Mouse (Mus musculus) heart, postnatal 0 days (tissue): ENCODE results near the gene Fam166b. TPM values are rescaled to one million over a fixed set of nuclear protein-coding genes. Genes with fewer than 3 reads are reported as not detected.

Source experiments
- ATAC-seq: fragments of 200-750 bp; cut with Nextera tagmentation; 2 replicates; pipeline ENCODE4 v1.8.0; 2017; ENCODE audit warnings: low read depth, moderate number of reproducible peaks, moderate library complexity; ENCODE audit not compliant: insufficient read depth
- DNase-seq: peaks from one replicate; pipeline ENCODE4 v3.0.0-alpha.2; 2016; ENCODE audit warnings: low spot score
- H3K27ac ChIP-seq: fragments of 300-500 bp; sonication (generic); 2 replicates; pipeline ENCODE4 v1.5.1; 2014; ENCODE audit warnings: low read depth, mild to moderate bottlenecking
- H3K27me3 ChIP-seq: fragments of 300-500 bp; sonication (generic); 2 replicates; pipeline ENCODE4 v1.6.1; 2014; ENCODE audit warnings: low read length, mixed read lengths; ENCODE audit not compliant: control insufficient read depth, insufficient read depth
- H3K36me3 ChIP-seq: fragments of 300-500 bp; sonication (generic); replicated peaks from 2 replicates; pipeline ENCODE4 v1.6.1; 2014; ENCODE audit warnings: low read length, mixed read lengths; ENCODE audit not compliant: control insufficient read depth, insufficient read depth
- H3K4me1 ChIP-seq: fragments of 300-500 bp; sonication (generic); 2 replicates; pipeline ENCODE4 v1.6.1; 2014; ENCODE audit warnings: antibody characterized with exemption; ENCODE audit not compliant: control insufficient read depth, insufficient read depth
- H3K4me2 ChIP-seq: fragments of 300-500 bp; sonication (generic); 2 replicates; pipeline ENCODE4 v1.6.1; 2014; ENCODE audit warnings: low read depth, mild to moderate bottlenecking, low read length, moderate library complexity
- H3K4me3 ChIP-seq: fragments of 300-500 bp; sonication (generic); 2 replicates; pipeline ENCODE4 v1.5.1; 2014; ENCODE audit warnings: low read depth, low read length
- H3K9ac ChIP-seq: fragments of 300-500 bp; sonication (generic); replicated peaks from 2 replicates; pipeline ENCODE4 v1.6.1; 2014; ENCODE audit warnings: low read depth, low read length, mixed read lengths
- H3K9me3 ChIP-seq: fragments of 300-500 bp; sonication (generic); replicated peaks from 2 replicates; pipeline ENCODE4 v1.6.1; 2016; ENCODE audit warnings: low read length; ENCODE audit not compliant: control insufficient read depth
- CTCF ChIP-seq: IDR thresholded peaks from 2 replicates; pipeline ENCODE4 v1.5.1; 2016; ENCODE audit warnings: antibody characterized with exemption, control low read depth, low read depth
- EP300 ChIP-seq: IDR thresholded peaks from 2 replicates; pipeline ENCODE4 v1.6.1; 2016; ENCODE audit warnings: antibody characterized with exemption, low read depth
- WGBS: fragments of 180-500 bp; shearing (Covaris S2); extraction: QIAGEN DNeasy Blood & Tissue Kit; methylation state at CpG from one replicate; pipeline ENCODE4 v1.1.7; 2014; 5-methylcytosine and 5-hydroxymethylcytosine counted together
- polyA plus RNA-seq: library from polyadenylated mRNA; unstranded; fragments of >200 nt; fragmentation: Nextera tagmentation; extraction: Ambion mirVana; gene quantifications from 2 replicates; pipeline ENCODE4 v1.2.1, GENCODE M21; 2015
- total RNA-seq: library from RNA; depleted of rRNA; stranded (reverse); fragments of >200 nt; gene quantifications from 2 replicates; pipeline ENCODE4 v1.2.3, GENCODE M21; 2014; ENCODE audit warnings: low replicate concordance

Fam166b gene
- total and polyA plus RNA-seq, 2 experiments from 2014 or later = 0.14 TPM; not detected in 1

DNA sequence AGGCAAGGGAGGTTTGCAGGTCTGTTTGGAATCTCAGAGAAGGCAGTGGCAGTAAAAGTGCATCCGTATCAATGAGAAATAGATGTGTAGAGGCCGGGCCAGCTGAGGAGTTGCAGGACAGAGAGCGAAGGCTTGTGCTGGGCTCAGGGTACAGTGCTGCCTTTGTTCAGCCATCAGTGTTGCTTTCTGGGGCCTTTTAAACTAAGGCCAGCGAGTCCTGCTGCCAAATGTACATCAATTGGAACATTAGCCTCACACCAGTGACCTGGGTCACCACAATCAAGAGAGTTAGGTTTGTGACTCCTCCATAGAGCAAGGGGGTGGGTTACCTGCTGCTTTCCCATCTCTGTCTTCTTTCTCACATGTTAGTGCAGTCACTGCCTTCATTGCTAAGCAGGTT, 30.9 kb downstream of the Fam166b start:
- Histone ChIP-seq H3K9ac (no peak overlapping the region), H3K4me3 (no peak overlapping the region), H3K9me3 (no peaks in the 10 kb centered on the region), H3K27ac (peak overlapping the region; percentile 99), H3K4me2 (no peak overlapping the region), H3K4me1 (peaks cover 71% of the 10 kb centered on the region), H3K27me3 (no peaks in the 10 kb centered on the region), H3K36me3 (no peaks in the 10 kb centered on the region)
- WGBS = 80% methylated on average over 4 of the region's 4 CpGs
- ATAC-seq (no peak), DNase-seq (no peak)
- TF ChIP-seq CTCF (no peak), EP300 (no peak; the same call in 1 of the 2 replicates)

- Histone ChIP-seq H3K27ac (no peak overlapping the region; the same call in 1 of the 2 replicates), H3K27me3 (no peaks in the 10 kb centered on the region)
Measured at GRCm38 (mm10) chr4:43396381-43396780, 32.6 kb downstream of the Fam166b start.

GRCm38 (mm10) chr4:43395836-43396235, 33.1 kb downstream of the Fam166b start:
- peaks cover 56% of the 10 kb centered on the region for H3K4me1 ChIP-seq
- TF ChIP-seq EP300 = no peak
- no peak for TF ChIP-seq CTCF

More at GRCm38 (mm10) chr4:43396381-43396780, 32.6 kb downstream of the Fam166b start:
- ATAC-seq = no peak
- H3K9me3 ChIP-seq = no peaks in the 10 kb centered on the region
- no peak overlapping the region for H3K4me2 ChIP-seq
- DNase-seq = no peak
- 84% methylated on average over 5 of the region's 5 CpGs for WGBS
- no peak overlapping the region for H3K4me3 ChIP-seq
- TF ChIP-seq CTCF (no peak), EP300 (no peak)
- H3K9ac ChIP-seq = no peak overlapping the region
- no peaks in the 10 kb centered on the region for H3K36me3 ChIP-seq
- peaks cover 59% of the 10 kb centered on the region for H3K4me1 ChIP-seq

GRCm38 (mm10) chr4:43395147-43395546, 33.8 kb downstream of the Fam166b start:
- Histone ChIP-seq H3K9ac (peak overlapping the region; percentile 17; the same call in 1 of the 2 replicates), H3K4me3 (no peak overlapping the region), H3K9me3 (no peaks in the 10 kb centered on the region), H3K27ac (peak overlapping the region; percentile 92), H3K36me3 (no peaks in the 10 kb centered on the region), H3K4me2 (peak overlapping the region; percentile 20), H3K4me1 (peaks cover 51% of the 10 kb centered on the region), H3K27me3 (no peaks in the 10 kb centered on the region)
- no peak for ATAC-seq
- DNase-seq = no peak
- TF ChIP-seq CTCF = no peak
- no peak for TF ChIP-seq EP300
- 63% methylated on average over 5 of the region's 5 CpGs for WGBS

More at GRCm38 (mm10) chr4:43395836-43396235, 33.1 kb downstream of the Fam166b start:
- H3K4me3 ChIP-seq = no peak overlapping the region
- DNase-seq = no peak
- WGBS = 75% methylated on average over 9 of the region's 9 CpGs
- no peak for ATAC-seq
- H3K27me3 ChIP-seq = no peaks in the 10 kb centered on the region
- H3K9ac ChIP-seq = no peak overlapping the region
- no peak overlapping the region for H3K4me2 ChIP-seq
- peak overlapping the region; percentile 92 for H3K27ac ChIP-seq
- H3K36me3 ChIP-seq = no peaks in the 10 kb centered on the region
- no peaks in the 10 kb centered on the region for H3K9me3 ChIP-seq

- TF ChIP-seq EP300 (peak; percentile 99), CTCF (no peak)
- H3K4me2 ChIP-seq = peak overlapping the region; percentile 20
Measured at GRCm38 (mm10) chr4:43394345-43394891, 34.5 kb downstream of the Fam166b start.

More at GRCm38 (mm10) chr4:43394345-43394891, 34.5 kb downstream of the Fam166b start:
- Histone ChIP-seq H3K9me3 (no peaks in the 10 kb centered on the region), H3K27ac (peak overlapping the region; percentile 92), H3K27me3 (no peaks in the 10 kb centered on the region), H3K36me3 (no peaks in the 10 kb centered on the region), H3K4me1 (peaks cover 51% of the 10 kb centered on the region), H3K4me3 (no peak overlapping the region), H3K9ac (peak overlapping the region; percentile 17; the same call in 1 of the 2 replicates)
- DNase-seq (peak; percentile 98), ATAC-seq (peak; percentile 82)
- WGBS = 7% methylated on average over 15 of the region's 15 CpGs
